Mouse (Mus musculus) kidney, adult 2 months (tissue): ENCODE measurements at regions not wholly inside any gene's neighbourhood (a gene's known extent, or its start where the extent isn't known, plus 50 kb on each side); places are given as distances from the start of the nearest gene placed in this dataset.

Experiments
- CTCF ChIP-seq: fragments of 200-500 bp; conservative IDR thresholded peaks from 2 replicates; pipeline ENCODE4 v1.5.1; 2011; ENCODE audit warnings: low read depth, mild to moderate bottlenecking, control low read depth, low read length, moderate library complexity, mixed read lengths; ENCODE audit not compliant: insufficient read depth, insufficient read length
- POLR2A ChIP-seq: fragments of 200-500 bp; IDR thresholded peaks from one replicate; pipeline ENCODE4 v1.6.1; 2011; ENCODE audit warnings: low read depth, low read length, control low read depth

- TF ChIP-seq CTCF (peak; percentile 59), POLR2A (no peak)
Observed at GRCm38 (mm10) chr2:133381054-133381453, 170.9 kb upstream of the Bmp2 start.
